Mouse (Mus musculus) bone marrow, adult 2 months (tissue): ENCODE measurements around the gene Pdf. TPM values are rescaled to one million over a fixed set of nuclear protein-coding genes. Genes with fewer than 3 reads are reported as not detected.
"Not testable (repeated sequence)": the region's sequence is repeated elsewhere in the genome, so short reads cannot be mapped to it uniquely, and the experiment has no call there.

Experiments used
- H3K27ac ChIP-seq: fragments of 200-500 bp; 2 replicates; pipeline ENCODE4 v1.5.1; 2012; ENCODE audit warnings: low read depth, mild to moderate bottlenecking, control low read depth, inconsistent platforms, low read length; ENCODE audit not compliant: control insufficient read depth, poor library complexity, insufficient read depth
- H3K4me1 ChIP-seq: fragments of 200-500 bp; 2 replicates; pipeline ENCODE4 v1.6.1; 2011; ENCODE audit warnings: low read length; ENCODE audit not compliant: control insufficient read depth, insufficient read depth
- H3K4me3 ChIP-seq: fragments of 200-500 bp; replicated peaks from 2 replicates; pipeline ENCODE3; 2011; ENCODE audit warnings: mild to moderate bottlenecking, low read depth, low read length, control low read depth; ENCODE audit not compliant: control insufficient read depth
- CTCF ChIP-seq: fragments of 200-500 bp; IDR thresholded peaks from 2 replicates; pipeline ENCODE4 v1.5.1; 2011; ENCODE audit warnings: low read length, control low read depth; ENCODE audit not compliant: control insufficient read depth, insufficient read depth
- POLR2A ChIP-seq: fragments of 200-500 bp; IDR thresholded peaks from 2 replicates; pipeline ENCODE4 v1.6.1; 2011; ENCODE audit warnings: low read depth, mild to moderate bottlenecking, control low read depth, low read length, borderline replicate concordance; ENCODE audit not compliant: control insufficient read depth
- WGBS: fragments of 180-500 bp; shearing (Covaris S2); methylation state at CpG from one replicate; pipeline ENCODE4 v1.1.7; 2018; 5-methylcytosine and 5-hydroxymethylcytosine counted together
- polyA plus RNA-seq: library from polyadenylated mRNA; stranded (reverse); fragments of >200 nt; gene quantifications from 2 replicates; pipeline ENCODE4 v1.2.4, GENCODE M21; 2011; ENCODE audit warnings: low replicate concordance; ENCODE audit not compliant: missing spikeins, insufficient read depth, insufficient read length

The Pdf gene
- polyA plus RNA-seq, 1 experiment: 8.9 TPM

DNA sequence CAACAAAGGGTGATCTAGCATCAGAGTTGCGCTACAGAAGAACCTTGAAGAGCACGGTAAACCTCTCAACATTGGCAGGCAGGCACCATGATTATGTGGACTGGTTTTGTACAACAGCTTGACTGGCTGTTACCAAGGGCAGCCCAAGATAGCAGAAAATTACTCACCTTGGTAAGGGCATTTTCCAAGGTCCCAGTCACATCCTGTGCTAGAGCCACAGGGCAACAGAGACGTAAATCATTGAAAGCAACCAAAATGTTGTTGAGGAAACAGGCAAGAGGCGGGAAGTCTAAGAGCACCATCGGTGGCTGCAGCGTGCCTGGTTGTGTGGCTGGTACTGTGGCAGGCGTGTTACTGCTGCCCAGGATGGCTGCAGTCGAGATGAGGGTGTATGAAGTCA, 3.6 kb upstream of the Pdf start:
- Histone ChIP-seq H3K4me1 (no peaks in the 10 kb centered on the region), H3K27ac (no peak overlapping the region), H3K4me3 (no peak overlapping the region)
- TF ChIP-seq CTCF: no peak
- no peak for TF ChIP-seq POLR2A
- 88% methylated on average over 8 of the region's 8 CpGs for WGBS

DNA sequence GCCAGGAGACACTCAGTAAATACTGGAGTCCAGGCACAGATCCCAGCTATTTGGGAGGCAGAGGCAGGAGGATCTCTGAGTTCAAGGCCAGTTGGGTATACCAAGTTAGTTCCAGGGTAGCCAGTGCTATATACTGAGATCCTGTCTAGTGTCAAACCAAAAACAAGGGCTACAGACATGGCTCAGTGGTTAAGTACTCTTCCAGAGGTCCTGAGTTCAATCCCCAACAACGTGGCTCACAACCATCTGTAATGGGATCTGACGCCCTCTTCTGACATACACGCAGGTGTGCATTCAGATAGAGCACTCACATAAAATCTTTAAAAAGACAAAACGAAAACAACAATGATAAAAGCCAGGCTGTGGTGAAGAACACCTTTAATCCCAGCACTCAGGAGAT, 1.1 kb upstream of the Pdf start:
- no peaks in the 10 kb centered on the region for H3K4me1 ChIP-seq
- H3K4me3 ChIP-seq: no peak overlapping the region
- TF ChIP-seq POLR2A (no peak), CTCF (no peak)
- no peak overlapping the region for H3K27ac ChIP-seq
- 81% methylated on average over 4 of the region's 4 CpGs for WGBS

DNA sequence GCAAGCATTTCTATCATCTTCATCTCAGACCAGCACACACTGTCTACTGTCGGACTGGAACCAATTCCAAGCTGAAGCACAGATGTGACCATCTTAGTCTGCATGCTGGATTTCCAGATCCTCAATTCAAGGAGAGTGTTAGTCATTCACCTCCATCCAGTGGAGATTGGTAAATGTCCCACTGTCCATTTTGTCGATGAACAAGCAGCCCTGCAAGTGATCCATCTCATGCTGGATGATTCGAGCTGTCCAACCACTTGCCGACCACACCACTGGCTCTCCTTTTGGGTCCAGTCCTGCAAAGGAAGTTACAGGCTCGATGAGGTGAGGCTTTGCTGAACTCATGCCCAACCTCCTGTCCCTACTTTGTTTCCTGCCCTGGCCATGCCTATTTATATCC, 1.4 kb downstream of the Pdf start:
- 65% methylated on average over 5 of the region's 5 CpGs for WGBS
- no peak overlapping the region for H3K4me3 ChIP-seq

DNA sequence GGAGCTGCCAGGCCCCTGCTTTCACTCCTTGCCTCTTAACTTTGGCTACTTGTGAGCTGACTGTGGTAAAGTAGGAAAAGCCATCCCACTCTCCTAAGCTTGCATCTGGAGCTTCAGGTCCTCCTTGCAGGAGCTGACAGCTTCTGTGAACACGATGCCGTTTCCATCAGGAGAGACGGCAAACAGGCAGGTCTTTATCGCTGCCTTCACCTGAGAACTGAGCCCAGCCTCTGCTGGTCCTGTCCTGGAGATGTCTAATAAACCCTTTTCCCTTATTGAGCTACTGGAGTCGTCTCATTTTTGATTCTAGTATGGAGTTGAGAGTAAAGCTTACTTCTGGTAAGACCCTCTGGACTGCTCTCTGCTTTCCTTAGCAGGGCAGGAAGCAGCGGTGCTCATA, 2.9 kb downstream of the Pdf start:
- H3K4me3 ChIP-seq: no peak overlapping the region
- no peaks in the 10 kb centered on the region for H3K4me1 ChIP-seq
- no peak overlapping the region for H3K27ac ChIP-seq
- 80% methylated on average over 6 of the region's 6 CpGs for WGBS
- TF ChIP-seq CTCF: no peak
- no peak for TF ChIP-seq POLR2A

More for the DNA sequence above, 1.4 kb downstream of the Pdf start:
- no peak overlapping the region for H3K27ac ChIP-seq
- H3K4me1 ChIP-seq: no peaks in the 10 kb centered on the region
- TF ChIP-seq POLR2A: no peak
- TF ChIP-seq CTCF: no peak

DNA sequence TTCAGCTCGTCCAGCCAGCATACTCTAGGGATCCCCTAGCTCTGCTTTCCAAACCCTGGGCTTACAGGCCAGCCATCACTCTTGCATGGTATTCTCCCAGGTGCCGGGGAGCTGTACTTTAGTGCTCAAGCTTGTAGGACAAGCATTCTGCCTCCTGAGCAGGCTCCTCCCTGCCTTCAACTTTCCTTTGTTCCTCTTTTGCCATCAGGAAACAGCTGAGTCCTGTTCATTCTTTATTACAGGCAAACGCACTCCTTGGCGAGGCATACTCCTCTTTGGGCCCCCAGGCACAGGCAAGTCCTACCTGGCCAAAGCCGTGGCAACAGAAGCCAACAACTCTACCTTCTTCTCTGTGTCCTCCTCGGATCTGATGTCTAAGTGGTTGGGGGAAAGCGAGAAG, 7.8 kb downstream of the Pdf start:
- H3K27ac ChIP-seq: no peak overlapping the region
- WGBS: 41% methylated on average over 7 of the region's 7 CpGs
- H3K4me1 ChIP-seq: no peaks in the 10 kb centered on the region
- TF ChIP-seq POLR2A (no peak), CTCF (no peak)
- H3K4me3 ChIP-seq: no peak overlapping the region

DNA sequence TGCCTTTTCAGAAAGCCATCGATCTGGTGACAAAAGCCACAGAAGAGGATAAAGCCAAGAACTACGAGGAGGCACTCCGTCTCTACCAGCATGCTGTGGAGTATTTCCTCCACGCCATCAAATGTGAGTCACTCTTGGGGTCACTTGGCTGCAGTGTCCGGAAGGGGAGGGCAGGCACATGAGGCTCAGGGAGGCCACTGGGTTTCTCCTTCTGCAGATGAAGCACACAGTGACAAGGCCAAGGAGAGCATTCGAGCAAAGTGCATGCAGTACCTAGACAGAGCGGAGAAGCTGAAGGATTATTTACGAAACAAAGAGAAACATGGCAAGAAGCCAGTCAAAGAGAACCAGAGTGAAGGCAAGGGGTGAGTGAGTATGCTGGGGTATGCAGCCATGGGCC, 11.8 kb downstream of the Pdf start:
- Histone ChIP-seq H3K27ac (no peak overlapping the region), H3K4me3 (no peak overlapping the region), H3K4me1 (peaks cover 2% of the 10 kb centered on the region; the same call in 1 of the 2 replicates)
- TF ChIP-seq CTCF (no peak), POLR2A (no peak)
- 88% methylated on average over 8 of the region's 8 CpGs for WGBS

DNA sequence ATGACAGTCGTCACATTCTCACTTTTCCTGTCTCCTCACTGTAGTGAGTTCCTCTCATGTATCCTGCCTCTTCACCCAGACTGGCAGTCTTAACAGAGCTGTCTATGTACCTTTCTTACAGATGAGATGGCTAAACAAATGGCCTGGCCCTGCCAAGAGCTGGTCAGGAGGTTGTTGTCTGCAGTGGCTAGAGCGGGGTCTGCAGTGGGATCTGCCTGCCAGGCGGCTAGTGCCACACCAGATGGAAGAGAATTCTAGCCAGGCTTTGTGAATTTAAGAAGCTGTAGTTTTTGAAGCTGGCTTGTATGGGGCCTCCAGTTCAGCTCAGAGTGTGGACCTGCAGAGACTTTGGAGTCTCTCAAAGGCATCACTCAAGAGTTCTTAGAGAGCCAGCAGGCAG, 12.8 kb downstream of the Pdf start:
- TF ChIP-seq CTCF (no peak), POLR2A (no peak)
- Histone ChIP-seq H3K27ac (no peak overlapping the region), H3K4me3 (no peak overlapping the region), H3K4me1 (peaks cover 2% of the 10 kb centered on the region; the same call in 1 of the 2 replicates)
- 83% methylated on average over 3 of the region's 3 CpGs for WGBS

DNA sequence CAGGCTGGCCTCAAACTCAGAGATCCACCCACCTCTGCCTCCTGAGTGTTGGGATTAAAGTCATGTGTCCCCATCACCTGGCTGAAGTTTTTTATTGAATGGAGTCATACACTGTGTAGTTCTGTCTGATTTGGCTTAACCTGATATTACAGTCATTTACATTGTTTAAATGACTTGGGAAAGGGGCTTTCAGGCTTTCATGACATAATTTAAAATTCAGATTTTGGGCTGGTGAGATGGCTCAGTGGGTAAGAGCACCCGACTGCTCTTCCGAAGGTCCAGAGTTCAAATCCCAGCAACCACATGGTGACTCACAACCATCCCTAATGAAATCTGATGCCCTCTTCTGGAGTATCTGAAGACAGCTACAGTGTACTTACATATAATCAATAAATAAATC, 14.8 kb downstream of the Pdf start:
- H3K4me3 ChIP-seq, H3K27ac ChIP-seq, H3K4me1 ChIP-seq: not testable (repeated sequence)
- 94% methylated on average over 2 of the region's 2 CpGs for WGBS

DNA sequence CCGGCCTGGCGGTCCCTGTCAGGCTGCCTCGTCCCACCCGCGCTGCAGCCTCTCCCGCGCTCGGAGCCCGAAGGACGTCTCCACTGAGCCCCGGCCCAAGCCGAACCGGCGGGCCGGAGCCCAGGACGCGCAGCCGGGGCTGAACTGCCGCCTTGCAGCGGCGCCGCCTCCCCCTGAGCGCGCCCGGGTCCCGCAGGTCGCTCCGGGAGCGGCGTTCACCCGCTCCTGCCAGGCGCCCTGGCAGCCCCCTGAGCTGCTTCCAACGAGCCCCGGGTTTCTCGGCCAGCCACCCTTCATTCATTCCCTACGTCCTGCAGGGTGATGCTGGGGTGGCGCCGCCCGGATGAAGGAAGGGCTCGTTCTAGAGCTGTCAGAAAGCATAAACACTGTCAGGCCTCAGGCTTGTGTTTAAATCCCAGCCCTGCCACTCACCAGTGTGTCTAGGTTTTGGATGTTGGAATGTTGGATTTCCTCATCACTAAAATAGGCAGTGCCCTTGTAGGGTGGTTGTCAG, 16.8 kb downstream of the Pdf start:
- peaks cover 2% of the 10 kb centered on the region; the same call in 1 of the 2 replicates for H3K4me1 ChIP-seq
- whole genome bisulfite sequencing: under 1% methylated on average over 40 of the region's 40 CpGs
- peak overlapping the region; percentile 87 for H3K27ac ChIP-seq
- TF ChIP-seq POLR2A (no peak), CTCF (no peak)
- H3K4me3 ChIP-seq: peak overlapping the region; percentile 88
